Mouse (Mus musculus): ENCODE measurements around the gene Pmel.
"Not testable (repeated sequence)": the region's sequence is repeated elsewhere in the genome, so short reads cannot be mapped to it uniquely, and the experiment has no call there.

Pmel gene

DNA sequence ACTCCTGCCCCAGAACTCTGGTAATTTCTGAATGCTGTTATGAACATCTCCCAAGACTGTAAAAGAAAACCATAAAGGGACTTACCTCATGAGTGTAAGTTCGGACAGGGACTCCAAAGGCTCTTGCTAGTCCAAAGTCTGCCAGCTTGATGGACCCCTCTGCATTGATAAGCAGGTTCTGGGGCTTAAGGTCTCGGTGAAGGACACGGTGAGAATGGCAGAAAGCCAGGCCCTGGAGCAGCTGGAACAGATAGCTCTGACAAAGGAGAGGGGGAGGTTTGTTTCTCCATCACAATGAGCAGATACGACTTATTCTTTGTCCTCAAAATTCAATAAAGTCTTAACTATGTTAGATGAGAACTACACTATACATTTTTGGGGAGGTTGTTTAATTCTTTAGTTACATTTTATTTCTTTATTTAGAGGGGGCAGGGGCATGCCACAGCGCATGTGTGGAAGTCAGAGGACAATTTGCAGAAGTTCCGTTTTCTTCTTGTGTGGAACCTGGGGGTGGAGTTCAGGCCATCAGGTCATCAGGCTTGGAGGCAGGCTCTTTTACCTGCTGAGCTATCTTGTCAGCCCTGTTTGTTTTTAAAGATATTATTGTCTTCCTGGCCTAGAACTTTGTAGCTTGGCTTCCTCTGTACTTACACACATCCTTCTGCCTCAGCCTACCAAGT, 1.5 kb upstream of the Pmel start:
- DNase-seq (ENCODE audit: low spot score) = no peak

DNA sequence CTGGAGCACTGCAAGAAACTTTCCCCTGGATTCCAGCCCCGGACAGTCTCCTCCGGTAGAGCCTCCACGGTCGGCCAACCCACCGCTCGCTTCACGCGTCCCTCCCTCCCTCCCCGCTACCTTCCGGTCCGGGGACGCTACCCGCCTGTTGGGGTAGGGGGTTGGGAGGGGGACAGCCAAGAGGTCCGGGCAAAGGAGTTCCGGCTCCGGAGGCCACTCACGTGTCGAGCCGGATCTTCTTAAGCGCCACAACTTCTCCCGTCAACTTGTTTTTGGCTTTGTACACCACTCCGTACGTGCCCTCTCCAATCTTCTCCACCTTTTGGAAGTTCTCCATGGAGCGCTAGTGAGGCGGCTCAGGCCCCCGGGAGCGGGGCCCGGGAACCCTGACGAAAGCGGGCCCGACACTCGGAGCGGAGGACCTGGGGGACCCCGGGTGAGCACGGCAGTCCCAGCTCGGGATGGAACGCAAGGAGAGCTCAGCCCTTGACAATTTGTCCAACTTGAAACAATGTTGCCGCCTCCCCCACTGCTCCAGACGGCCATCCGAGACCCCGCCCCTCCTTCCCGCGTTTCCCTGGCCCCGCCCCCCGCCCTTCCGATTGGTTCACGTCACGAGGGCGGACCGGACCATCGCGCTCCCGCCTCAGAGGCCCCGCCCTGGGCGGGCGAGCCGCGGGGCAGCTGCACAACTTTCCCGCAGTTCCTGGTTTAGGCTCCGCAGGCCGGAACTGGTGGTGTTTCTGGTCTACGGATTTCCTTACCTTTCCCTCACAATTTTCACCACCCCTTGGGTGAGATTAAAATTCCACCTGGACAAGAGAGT, 709 bp downstream of the Pmel start, which contains the start of gene Cdk2:
Cdk2 (minus strand) TSS at position 541 of the 826 bp plus-strand sequence.
- DNase-seq (ENCODE audit: low spot score) = peak; percentile 96

DNA sequence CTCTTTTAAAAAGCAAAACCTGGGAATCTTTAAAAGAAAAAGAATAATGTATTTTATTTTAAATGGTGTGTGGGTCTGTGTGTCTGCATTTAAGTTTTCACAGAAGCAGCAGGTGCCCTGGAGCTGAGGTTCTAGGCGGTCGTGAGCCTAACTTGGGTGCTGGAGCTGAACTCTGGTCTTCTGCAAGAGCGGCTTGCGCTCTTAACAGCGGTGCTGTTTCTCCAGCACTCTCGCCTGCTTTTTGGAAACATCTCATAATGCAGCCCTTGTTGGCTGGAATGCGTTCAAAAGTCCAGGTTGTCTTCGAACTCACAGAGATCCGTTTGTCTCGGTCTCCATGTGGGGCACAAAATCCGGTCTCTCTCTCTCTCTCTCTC, 1.3 kb downstream of the Pmel start:
- DNase-seq (ENCODE audit: low spot score) = peak; percentile 40

DNA sequence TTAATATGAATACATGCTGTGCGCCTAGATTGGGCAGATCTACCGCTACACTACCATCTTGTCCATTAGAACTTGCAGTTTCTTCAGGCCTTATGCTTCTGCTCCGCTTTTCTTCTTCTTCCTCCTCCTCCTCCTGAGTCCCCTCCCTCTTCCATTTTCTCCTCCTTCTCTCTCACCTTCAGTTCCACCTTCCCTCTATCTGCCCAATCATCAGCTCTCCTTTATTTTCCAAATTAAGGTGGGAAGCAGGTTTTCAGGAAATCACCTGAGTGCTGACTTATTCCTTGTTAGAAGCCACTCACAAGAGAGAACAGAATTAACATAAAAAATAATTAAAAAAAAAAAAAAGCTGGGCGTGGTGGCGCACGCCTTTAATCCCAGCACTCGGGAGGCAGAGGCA, 7.3 kb downstream of the Pmel start:
- not testable (repeated sequence) for DNase-seq (ENCODE audit: low spot score)

DNA sequence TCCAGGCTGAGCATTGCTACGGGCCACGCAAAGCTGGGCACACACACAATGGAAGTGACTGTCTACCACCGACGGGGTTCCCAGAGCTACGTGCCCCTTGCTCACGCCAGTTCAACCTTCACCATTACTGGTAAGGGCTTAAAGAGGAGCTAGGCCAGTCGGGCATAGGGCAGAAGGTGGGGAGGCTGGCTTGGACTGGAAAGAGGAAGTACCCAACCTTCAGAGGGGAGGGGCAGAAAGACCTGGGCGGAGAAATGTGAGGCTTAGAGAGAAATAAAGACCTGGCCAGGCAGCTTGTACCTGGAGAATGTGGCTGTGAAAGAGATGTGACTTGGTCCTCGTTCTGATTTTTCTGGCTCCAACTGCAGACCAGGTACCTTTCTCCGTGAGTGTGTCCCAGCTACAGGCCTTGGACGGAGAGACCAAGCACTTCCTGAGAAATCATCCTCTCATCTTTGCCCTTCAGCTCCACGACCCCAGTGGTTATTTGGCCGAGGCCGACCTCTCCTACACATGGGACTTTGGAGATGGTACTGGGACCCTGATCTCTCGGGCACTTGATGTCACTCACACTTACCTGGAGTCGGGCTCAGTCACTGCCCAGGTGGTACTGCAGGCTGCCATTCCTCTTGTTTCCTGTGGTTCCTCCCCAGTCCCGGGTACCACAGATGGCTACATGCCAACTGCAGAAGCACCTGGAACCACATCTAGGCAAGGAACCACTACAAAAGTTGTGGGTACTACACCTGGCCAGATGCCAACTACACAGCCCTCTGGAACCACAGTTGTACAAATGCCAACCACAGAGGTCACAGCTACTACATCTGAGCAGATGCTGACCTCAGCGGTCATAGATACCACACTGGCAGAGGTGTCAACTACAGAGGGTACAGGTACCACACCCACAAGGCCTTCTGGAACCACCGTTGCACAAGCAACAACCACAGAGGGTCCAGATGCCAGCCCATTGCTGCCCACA, 11.9 kb downstream of the Pmel start:
- no peak for DNase-seq (ENCODE audit: low spot score)

DNA sequence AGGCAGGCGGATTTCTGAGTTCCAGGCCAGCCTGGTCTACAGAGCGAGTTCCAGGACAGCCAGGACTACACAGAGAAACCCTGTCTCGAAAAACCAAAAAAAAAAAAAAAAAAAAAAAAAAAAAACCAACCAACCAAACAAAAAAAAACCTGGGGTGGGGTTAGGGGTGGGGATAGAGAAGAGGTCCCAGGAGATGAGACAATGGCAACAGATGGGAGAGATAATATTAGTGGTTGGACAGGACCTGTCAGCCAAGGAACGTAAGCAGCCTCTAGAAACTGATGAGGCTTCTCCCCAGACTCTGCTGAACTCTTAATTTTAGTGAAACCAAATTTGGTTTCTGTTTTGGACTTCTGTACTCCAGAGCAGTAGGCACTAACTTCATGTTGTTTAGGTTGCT, 21.5 kb downstream of the Pmel start:
- DNase-seq (ENCODE audit: low spot score) = not testable (repeated sequence)

DNA sequence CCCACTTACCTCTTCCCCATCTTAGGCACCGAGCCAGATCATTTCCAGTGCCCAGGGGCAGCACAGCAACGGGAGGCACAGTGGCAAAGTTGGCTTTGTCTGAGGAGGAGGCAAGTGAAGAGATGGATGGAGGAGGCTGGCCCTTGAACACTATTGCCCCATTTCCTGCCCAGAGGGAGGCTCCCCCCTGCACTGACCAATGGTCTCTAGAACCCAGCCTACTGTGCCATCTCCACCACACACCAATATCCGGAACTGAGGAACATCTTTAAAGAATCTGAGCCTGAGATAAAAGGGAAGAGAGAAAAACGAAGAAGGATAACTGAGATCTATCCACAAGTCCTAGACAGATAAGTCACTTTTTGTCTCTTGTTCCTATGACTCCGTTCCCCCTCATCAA, 24.1 kb downstream of the Pmel start:
- no peak for DNase-seq (ENCODE audit: low spot score)

DNA sequence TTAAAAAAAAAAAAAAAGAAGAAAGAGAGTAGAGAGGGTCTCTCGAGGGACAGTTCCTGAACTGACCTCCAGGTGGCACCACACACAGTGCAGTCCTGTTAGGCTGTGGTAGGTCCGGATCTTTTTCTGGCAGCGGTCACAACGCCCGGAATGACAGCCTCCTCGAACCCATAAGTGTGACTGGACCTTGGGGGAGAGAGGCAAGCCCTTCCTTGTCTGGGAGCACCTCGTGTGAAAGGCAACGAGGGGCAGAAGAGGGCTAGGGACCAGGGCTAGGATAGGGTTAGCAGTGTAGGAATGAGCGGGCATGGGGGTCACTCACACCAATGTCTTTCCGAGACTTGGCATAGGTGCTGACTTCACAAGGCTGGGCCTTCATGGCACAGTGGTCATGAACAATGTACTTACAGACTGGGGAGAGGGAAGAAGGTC, 27.0 kb downstream of the Pmel start:
- peak; percentile 85 for DNase-seq (ENCODE audit: low spot score)

DNA sequence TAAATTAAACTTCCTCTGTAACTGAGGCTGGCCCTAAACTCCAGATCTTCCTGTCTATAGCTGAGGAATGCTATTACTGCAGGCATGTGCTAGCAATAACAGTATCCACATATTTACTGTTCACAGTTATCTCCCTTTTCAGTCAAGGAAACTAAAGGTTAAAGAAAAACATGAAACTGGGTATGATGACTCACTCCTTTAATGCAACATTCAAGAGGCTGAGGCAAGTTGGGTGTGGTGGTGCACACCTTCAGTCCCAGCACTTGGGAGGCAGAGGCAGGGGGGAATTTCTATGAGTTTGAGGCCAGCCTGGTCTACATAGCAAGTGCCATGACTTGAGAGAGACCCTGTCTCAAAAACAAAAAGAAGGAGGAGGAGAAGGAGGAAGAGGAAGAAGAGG, 28.0 kb downstream of the Pmel start:
- no peak for DNase-seq (ENCODE audit: low spot score)

DNA sequence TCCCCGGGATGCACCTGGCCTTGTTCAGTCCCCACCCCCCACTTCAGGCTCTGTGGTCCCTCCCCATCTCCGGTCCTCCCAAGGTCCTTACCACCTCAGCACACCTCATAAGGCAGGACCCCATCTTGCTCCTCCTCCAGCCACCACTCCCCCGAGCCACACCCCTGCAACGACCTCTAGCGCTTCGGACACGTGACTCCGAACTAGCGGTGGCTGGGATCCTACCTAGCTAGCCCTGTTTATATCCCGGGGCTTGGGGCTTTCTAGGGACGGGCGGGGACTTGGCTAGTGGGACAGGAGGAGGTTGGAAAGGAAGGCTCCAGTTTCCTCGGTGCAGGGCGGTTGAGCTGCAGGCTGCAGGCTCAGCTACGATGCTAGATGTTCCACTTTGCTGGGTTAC, 33.4 kb downstream of the Pmel start:
- peak; percentile 82 for DNase-seq (ENCODE audit: low spot score)

DNA sequence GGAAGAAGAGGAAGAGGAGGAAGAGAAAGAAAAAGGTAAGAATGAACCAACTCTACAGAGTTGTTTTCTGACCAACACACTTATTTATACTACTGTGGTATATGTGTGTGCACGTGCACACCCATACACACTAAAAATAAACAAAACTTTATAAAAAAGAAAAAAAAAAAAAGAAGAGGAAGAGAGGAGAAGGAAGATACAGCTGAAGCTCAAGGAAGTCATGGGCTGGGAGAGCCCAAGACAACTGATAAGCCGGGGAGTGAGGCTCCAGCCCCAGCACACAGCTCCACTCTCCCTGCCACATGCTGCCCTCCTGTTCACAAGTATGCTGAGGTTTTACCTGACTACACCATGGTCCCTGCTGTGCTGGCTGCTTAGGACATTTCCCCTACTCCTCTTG, 36.3 kb downstream of the Pmel start:
- no peak for DNase-seq (ENCODE audit: low spot score)

DNA sequence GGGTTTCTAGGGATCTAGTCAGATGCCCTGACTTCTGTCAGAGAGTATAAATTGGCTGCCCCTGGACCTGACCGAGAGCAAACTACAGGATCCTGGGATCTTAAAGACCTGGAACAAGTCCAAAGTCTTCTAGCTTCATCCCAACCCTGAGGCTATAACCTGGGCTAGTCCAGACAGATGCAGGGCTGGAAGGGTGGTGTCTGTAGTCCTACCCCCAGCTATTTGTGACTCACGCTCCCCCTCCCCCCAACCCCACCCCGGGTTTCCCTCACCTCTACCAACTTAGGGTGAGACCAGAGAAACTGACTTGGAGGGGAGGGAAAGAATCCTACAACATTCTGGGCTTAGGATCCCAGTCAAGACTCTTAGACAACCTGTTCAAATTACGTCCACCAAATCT, 38.6 kb downstream of the Pmel start:
- DNase-seq (ENCODE audit: low spot score) = no peak

DNA sequence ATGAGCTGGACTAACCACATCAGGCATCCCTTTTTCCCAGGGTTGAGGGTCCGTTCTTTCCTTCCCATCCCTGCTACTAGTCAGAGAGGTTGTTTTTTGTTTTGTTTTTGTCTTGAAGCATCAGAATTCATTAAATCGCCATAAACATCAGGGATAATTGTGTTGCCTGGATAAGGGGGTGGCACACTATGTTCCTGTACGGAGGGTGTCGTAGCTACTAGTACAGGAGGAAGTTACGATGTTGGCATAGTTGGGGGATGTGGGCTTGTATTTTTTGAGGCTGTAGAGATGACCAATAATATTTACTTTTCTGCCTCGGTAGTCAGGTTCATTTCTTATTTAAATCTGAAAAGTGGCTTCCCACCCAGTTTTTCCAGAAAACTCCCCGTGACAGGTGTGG, 39.2 kb downstream of the Pmel start:
- peak; percentile 46 for DNase-seq (ENCODE audit: low spot score)

DNA sequence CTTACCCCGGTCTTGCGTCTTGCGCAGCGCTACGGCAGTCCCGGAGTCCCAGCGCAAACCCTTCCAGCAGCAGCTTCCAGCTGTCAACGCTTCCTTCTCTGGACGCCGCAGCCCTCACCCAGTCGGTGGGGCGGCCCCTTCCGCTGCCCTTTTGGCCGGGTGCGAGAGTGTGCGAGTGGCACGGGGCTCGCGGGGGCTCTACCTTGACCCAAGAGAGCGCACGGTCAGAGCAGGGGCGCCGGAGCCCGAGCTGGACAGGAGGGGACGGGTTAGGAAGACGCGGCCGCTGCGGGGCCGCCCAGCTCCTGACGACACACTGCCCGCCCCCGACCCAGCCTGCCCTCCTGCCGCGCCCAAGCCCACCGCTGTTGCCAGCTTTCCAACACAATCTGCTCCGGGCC, 39.8 kb downstream of the Pmel start:
- DNase-seq (ENCODE audit: low spot score) = peak; percentile 82

DNA sequence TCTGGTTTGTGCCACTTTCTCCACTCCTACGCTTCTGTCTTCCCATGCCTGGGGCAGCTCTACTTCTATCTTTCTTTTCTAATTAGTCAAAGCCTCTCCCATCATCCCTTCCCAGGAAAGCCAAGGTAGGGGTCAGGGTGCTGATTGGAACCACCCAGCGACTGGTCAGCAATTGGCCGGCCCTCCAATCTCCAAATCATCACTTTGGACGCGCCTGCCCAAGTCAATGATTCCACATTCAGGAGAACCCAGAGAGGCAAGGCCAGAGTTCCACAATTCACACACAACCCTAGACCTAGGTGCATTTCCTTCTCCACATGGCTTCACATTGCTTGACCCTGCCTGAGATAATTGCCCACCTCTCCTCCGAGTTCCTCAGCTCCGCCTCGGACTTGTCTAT, 40.2 kb downstream of the Pmel start:
- no peak for DNase-seq (ENCODE audit: low spot score)

DNA sequence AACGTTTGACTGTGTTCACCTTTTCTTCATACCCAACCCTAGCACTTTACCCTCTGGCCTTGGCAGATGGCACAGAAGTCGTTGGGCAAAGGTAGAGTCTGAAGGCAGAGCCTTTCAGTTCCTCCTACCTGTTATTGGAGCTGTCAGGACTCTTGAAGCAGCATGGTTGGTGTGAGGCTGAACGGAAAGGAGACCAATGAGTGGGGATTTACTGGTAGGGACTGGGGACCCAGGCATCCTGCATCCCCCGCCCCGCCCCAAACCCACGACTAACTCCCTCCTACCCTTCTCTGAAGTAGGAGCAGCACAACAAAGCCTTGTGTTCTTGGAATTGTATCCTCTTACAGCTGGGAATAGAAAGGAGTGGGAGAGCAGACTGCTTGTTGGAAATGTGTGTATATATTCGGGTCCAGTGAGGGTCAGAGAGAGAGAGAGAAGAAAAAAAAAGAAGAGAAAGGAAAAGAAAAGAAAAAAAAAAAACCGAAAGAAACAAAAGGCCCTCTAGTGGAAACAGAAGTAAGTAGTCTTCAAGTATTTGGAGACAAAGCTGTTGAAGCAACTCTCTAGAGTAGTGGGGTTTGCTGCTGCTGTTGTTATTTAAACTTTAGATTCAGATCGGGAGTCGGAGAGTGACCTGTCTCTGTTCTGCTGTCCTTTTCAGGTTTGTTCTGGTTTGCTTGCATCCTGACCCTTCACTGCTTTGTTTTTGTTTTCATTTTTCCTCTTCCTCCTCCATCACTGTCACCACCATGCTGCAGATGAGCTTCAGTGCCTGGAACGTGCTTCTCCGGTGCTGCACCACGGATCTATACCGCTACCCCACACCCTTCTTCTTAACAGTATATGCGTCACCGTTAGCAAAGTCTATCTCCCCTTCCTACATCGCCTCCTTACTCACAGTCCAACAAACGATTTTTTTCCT, 40.9 kb downstream of the Pmel start, which contains the start of gene Dgka:
Dgka (minus strand) TSS at position 176 of the 922 bp plus-strand sequence.
- DNase-seq (ENCODE audit: low spot score) = peak; percentile 73

DNA sequence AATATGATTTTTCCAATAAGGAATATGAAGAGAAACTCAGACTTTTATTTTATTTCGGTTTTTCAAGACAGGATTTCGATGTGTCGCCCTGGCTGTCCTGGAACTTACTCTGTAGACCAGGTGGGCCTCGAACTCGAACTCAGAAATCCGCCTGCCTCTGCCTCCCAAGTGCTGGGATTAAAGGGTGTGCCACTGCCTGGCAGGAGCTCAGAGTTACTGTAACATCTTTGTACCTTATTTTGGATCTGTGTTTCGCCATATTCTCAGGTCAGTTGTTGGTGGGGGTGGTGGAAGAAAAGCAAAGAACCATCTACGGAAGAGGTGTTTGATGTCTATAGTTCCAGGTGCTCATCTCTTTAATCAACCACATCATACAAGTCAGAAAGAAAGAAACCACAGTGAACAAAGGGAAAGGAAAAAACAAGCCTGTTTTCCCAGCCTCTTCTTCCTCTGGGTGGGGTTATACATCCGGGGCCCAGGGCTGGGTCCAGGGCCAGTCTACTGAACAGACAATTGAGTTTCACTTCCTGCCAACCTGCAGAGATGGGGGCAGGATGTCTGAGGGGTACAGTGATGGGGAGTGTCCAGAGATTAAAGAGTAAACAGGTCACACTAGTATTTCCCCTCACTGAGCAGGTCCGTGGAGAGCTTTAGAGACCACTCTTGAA, 42.1 kb downstream of the Pmel start:
- no peak for DNase-seq (ENCODE audit: low spot score)

DNA sequence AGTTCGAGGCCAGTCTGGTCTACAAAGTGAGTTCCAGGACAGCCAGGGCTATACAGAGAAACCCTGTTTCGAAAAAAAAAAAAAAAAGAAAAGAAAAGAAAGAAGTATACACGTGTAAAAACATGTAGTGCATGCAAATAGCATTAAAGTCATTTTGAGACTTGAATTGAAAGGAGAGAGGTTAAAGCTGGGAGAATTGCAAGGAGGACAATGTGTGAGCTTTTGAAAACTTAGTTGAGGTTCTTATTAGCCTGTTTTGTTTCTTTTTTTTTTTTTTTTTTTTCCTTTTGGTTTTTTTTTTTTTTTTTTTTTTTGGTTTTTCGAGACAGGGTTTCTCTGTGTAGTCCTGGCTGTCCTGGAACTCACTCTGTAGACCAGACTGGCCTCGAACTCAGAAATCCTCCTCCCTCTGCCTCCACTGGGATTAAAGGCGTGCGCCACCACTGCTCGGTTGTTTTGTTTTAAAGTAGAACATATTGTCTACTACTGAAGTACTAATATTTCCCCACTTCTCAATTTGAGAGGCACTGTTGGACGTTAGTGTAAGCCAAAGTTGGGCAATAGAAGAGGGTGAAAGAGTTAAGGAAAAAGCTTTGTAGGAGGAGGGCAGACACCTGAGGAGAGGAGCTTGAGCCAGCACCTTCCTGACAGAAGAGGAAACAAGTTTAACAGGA, 43.1 kb downstream of the Pmel start:
- no peak for DNase-seq (ENCODE audit: low spot score)

DNA sequence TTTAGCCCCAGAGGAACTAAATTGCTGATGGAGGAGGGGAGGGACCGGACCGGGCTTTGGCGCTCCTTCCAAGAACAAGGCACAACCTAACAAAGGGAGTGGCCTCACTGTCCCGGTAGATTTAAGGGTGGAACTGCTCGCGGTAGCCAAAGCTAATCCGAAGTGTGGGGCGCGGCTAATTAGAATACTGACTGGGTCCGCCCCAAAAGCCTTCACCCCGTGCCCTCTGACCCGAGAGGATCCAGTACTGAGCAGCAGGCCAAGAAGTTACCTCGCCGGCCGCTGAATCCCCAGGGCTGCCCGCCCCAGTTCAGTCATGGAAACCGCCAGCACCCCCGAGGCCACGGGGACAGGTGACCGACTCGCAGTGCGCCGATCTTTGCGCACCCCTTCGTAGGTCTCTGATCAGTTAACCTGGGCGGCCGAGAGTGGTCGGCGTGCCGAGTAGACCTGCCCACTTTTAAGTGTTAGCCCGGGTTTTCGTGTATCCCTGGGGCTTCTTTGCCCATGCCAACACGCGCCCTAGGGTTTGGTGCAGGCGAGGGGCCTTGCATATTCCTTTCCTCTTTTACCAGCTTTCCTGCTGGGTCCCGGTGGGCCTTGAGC, 43.8 kb downstream of the Pmel start, which contains the start of gene Pym1:
Pym1 (plus strand) TSS at position 244 of the 606 bp plus-strand sequence.
- DNase-seq (ENCODE audit: low spot score) = peak; percentile 89

All from MN1 (cell line).